In genomic region chr6:72222271-72222724, GRCm38 (mm10) we compare ENCODE assay signal across 10 mouse cellular contexts. TPM values are rescaled to one million over a fixed set of nuclear protein-coding genes. Genes with fewer than 3 reads are reported as not detected.
DNase-seq lines count a peak whose midpoint lies in the region; ATAC-seq and TF ChIP-seq lines count a peak whose summit lies in the region.
"Had no signal": no experiment of that assay in that cellular context is flagged by ENCODE, and none has a peak within 500 bp of the region (broad histone marks: within the 10 kb centered on the region; RNA-seq: fewer than 3 reads in every experiment).

No protein-coding gene starts in this region.

- peaks cover 46% of the 10 kb centered on the region for H3K4me1 ChIP-seq in lung, embryonic 14.5 days (ENCODE audit: insufficient read depth)
- H3K4me1 ChIP-seq in forebrain, embryonic 10.5 days = peaks cover 77% of the 10 kb centered on the region
- peaks cover 5% of the 10 kb centered on the region; the same call in 1 of the 2 replicates for H3K4me1 ChIP-seq in intestine, postnatal 0 days (replicated peaks; ENCODE audit: control insufficient read depth, insufficient read depth, low read length)

- H3K36me3 ChIP-seq in lung, embryonic 14.5 days (ENCODE audit: insufficient read depth) = peaks cover 5% of the 10 kb centered on the region; the same call in 1 of the 2 replicates
- H3K36me3 ChIP-seq in forebrain, embryonic 10.5 days (replicated peaks) = 0 out of 2 replicates have a peak, but pooled peaks cover 2% of the 10 kb centered on the region
- no peaks in the 10 kb centered on the region for H3K36me3 ChIP-seq in intestine, postnatal 0 days (ENCODE audit: control insufficient read depth, insufficient read depth)
- H3K36me3 ChIP-seq: hindbrain, embryonic 15.5 days had no signal

- DNase-seq in lung, embryonic 14.5 days = peak; percentile 46
- no peak for DNase-seq in lung, postnatal 25 days (ENCODE audit: low spot score)
- DNase-seq in forebrain, embryonic 10.5 days (ENCODE audit: extremely low spot score, low spot score) = peak; percentile 75
- peak; percentile 96 for DNase-seq in retina, postnatal 1 day
- no peak for DNase-seq in thymus, postnatal 36 days
- no peak for DNase-seq in frontal cortex, postnatal 14 days (ENCODE audit: low spot score in 2 of 2)
- no peak for DNase-seq in frontal cortex, postnatal 25 days (ENCODE audit: low spot score in 2 of 2)
- DNase-seq: adrenal gland, postnatal 36 days had no signal

- no peak for TF ChIP-seq CTCF in lung, embryonic 14.5 days (IDR thresholded peaks at IDR 0.05; ENCODE audit: low read depth)
- no peak for TF ChIP-seq CTCF in intestine, postnatal 0 days (IDR thresholded peaks at IDR 0.05; ENCODE audit: low read depth)

- 17% methylated on average over 11 of the region's 11 CpGs for WGBS in lung, embryonic 14.5 days
- 1% methylated on average over 11 of the region's 11 CpGs for WGBS in forebrain, embryonic 10.5 days
- WGBS in intestine, postnatal 0 days = 26% methylated on average over 11 of the region's 11 CpGs

- H3K27ac ChIP-seq in lung, embryonic 14.5 days (ENCODE audit: low read depth) = 0 out of 2 replicates have a peak overlapping the region, but pooled peaks have one; percentile 0
- peak overlapping the region; percentile 88 for H3K27ac ChIP-seq in forebrain, embryonic 10.5 days
- no peak overlapping the region for H3K27ac ChIP-seq in intestine, postnatal 0 days (ENCODE audit: low read depth, low read length)
- H3K27ac ChIP-seq: hindbrain, embryonic 15.5 days had no signal

- H3K27me3 ChIP-seq in lung, embryonic 14.5 days (ENCODE audit: insufficient read depth, low read length) = no peaks in the 10 kb centered on the region
- peaks cover 52% of the 10 kb centered on the region for H3K27me3 ChIP-seq in forebrain, embryonic 10.5 days (ENCODE audit: poor library complexity, severe bottlenecking)
- H3K27me3 ChIP-seq in intestine, postnatal 0 days (replicated peaks; ENCODE audit: control insufficient read depth, insufficient read depth, low read length) = no peaks in the 10 kb centered on the region

- H3K4me2 ChIP-seq in lung, embryonic 14.5 days = peak overlapping the region; percentile 31
- H3K4me2 ChIP-seq in intestine, postnatal 0 days (replicated peaks; ENCODE audit: low read depth) = peak overlapping the region; percentile 37
- H3K4me2 ChIP-seq: hindbrain, embryonic 15.5 days had no signal

- H3K9ac ChIP-seq in lung, embryonic 14.5 days = no peak overlapping the region
- no peak overlapping the region for H3K9ac ChIP-seq in intestine, postnatal 0 days (ENCODE audit: low read depth, low read length)
- H3K9ac ChIP-seq: hindbrain, embryonic 15.5 days had no signal

- no peaks in the 10 kb centered on the region for H3K9me3 ChIP-seq in lung, embryonic 14.5 days (ENCODE audit: low read depth, low read length)
- no peaks in the 10 kb centered on the region for H3K9me3 ChIP-seq in forebrain, embryonic 10.5 days
- no peaks in the 10 kb centered on the region for H3K9me3 ChIP-seq in intestine, postnatal 0 days (ENCODE audit: control insufficient read depth)
- H3K9me3 ChIP-seq: hindbrain, embryonic 15.5 days had no signal

- peak; percentile 19; the same call in 1 of the 2 replicates for ATAC-seq in lung, embryonic 14.5 days (ENCODE audit: insufficient read depth)
- ATAC-seq in intestine, postnatal 0 days = peak; percentile 35; the same call in 1 of the 2 replicates

- H3K4me3 ChIP-seq in lung, embryonic 14.5 days (ENCODE audit: low read depth, low read length) = no peak overlapping the region
- H3K4me3 ChIP-seq in forebrain, embryonic 10.5 days = peak overlapping the region; percentile 40
- H3K4me3 ChIP-seq in intestine, postnatal 0 days (ENCODE audit: low read depth, low read length) = no peak overlapping the region
- H3K4me3 ChIP-seq: hindbrain, embryonic 15.5 days had no signal

RNA-seq across cellular contexts. Expression of gene Atoh8, which starts 13.1 kb away (rescaled TPM):
- 18.7 and 19.3 TPM in 2 replicates for polyA plus RNA-seq in lung, embryonic 14.5 days (2014; fragmentation: Nextera tagmentation; extraction: Ambion mirVana)
- 11.2 and 11.5 TPM in 2 replicates for polyA plus RNA-seq in forebrain, embryonic 10.5 days (2016; fragmentation: Nextera tagmentation; extraction: Ambion mirVana)
- 3.7 and 4.5 TPM in 2 replicates for polyA plus RNA-seq in intestine, postnatal 0 days (2015; fragmentation: Nextera tagmentation; extraction: Ambion mirVana)

Comparison
In these comparisons a context has a peak if more than half of its experiments do, and no peak if none do; other contexts are left out.
1. DNase-seq: peak in lung, embryonic 14.5 days (single experiment), forebrain, embryonic 10.5 days (single experiment) and retina, postnatal 1 day (single experiment); none in lung, postnatal 25 days (single experiment), thymus, postnatal 36 days (0 of 2), frontal cortex, postnatal 14 days (0 of 2) and frontal cortex, postnatal 25 days (0 of 2).